Mouse (Mus musculus): ENCODE results near the gene Tns1. TPM values are rescaled to one million over a fixed set of nuclear protein-coding genes. Genes with fewer than 3 reads are reported as not detected.

Gene Tns1
- polyA plus RNA-seq, 1 experiment: 25.8 TPM

- no peak for DNase-seq (ENCODE audit: low read depth, low spot score)
- WGBS: 8% methylated on average over 33 of the region's 41 CpGs
These were observed 55.7 kb downstream of the Tns1 start for GRCm38 (mm10) chr1:74068366-74069084.

- no peak for DNase-seq (ENCODE audit: low read depth, low spot score)
- WGBS: 27% methylated on average over 14 of the region's 14 CpGs
These were observed 56.4 kb downstream of the Tns1 start for GRCm38 (mm10) chr1:74067866-74068265.

- DNase-seq (ENCODE audit: low read depth, low spot score): no peak
- WGBS: 69% methylated on average over 3 of the region's 3 CpGs
These were observed 57.7 kb downstream of the Tns1 start for GRCm38 (mm10) chr1:74066576-74066975.

- 52% methylated on average over 5 of the region's 5 CpGs for WGBS
- no peak for DNase-seq (ENCODE audit: low read depth, low spot score)
These were observed 58.2 kb downstream of the Tns1 start for GRCm38 (mm10) chr1:74066061-74066460.

GRCm38 (mm10) chr1:74060046-74060445 is 64.2 kb downstream of the Tns1 start:
- 57% methylated on average over 6 of the region's 6 CpGs for WGBS
- DNase-seq (ENCODE audit: low read depth, low spot score): no peak

- 79% methylated on average over 5 of the region's 5 CpGs for WGBS
- DNase-seq (ENCODE audit: low read depth, low spot score): no peak
These were observed 64.7 kb downstream of the Tns1 start for GRCm38 (mm10) chr1:74059552-74059951.

- 68% methylated on average over 4 of the region's 4 CpGs for WGBS
- DNase-seq (ENCODE audit: low read depth, low spot score): no peak
These were observed 65.5 kb downstream of the Tns1 start for GRCm38 (mm10) chr1:74058771-74059170.

- no peak for DNase-seq (ENCODE audit: low read depth, low spot score)
- WGBS: 74% methylated on average over 4 of the region's 4 CpGs
These were observed 65.9 kb downstream of the Tns1 start for GRCm38 (mm10) chr1:74058309-74058708.

GRCm38 (mm10) chr1:74057501-74057900 is 66.7 kb downstream of the Tns1 start:
- no peak for DNase-seq (ENCODE audit: low read depth, low spot score)
- 67% methylated on average over 5 of the region's 5 CpGs for WGBS

- WGBS: 70% methylated on average over 4 of the region's 4 CpGs
- DNase-seq (ENCODE audit: low read depth, low spot score): no peak
These were observed 68.7 kb downstream of the Tns1 start for GRCm38 (mm10) chr1:74055552-74055951.

GRCm38 (mm10) chr1:74054471-74054870 is 69.8 kb downstream of the Tns1 start:
- no peak for DNase-seq (ENCODE audit: low read depth, low spot score)
- WGBS: 63% methylated on average over 3 of the region's 3 CpGs

GRCm38 (mm10) chr1:74054007-74054406 is 70.2 kb downstream of the Tns1 start:
- WGBS: 31% methylated on average over 7 of the region's 7 CpGs
- DNase-seq (ENCODE audit: low read depth, low spot score): no peak

GRCm38 (mm10) chr1:74053068-74053467 is 71.2 kb downstream of the Tns1 start:
- WGBS: 69% methylated on average over 2 of the region's 2 CpGs
- DNase-seq (ENCODE audit: low read depth, low spot score): no peak

GRCm38 (mm10) chr1:74051349-74051748 is 72.9 kb downstream of the Tns1 start:
- DNase-seq (ENCODE audit: low read depth, low spot score): no peak

GRCm38 (mm10) chr1:74049430-74049829 is 74.8 kb downstream of the Tns1 start:
- no peak for DNase-seq (ENCODE audit: low read depth, low spot score)
- 72% methylated on average over 17 of the region's 17 CpGs for WGBS

More at GRCm38 (mm10) chr1:74051349-74051748, 72.9 kb downstream of the Tns1 start:
- 34% methylated on average over 2 of the region's 2 CpGs for WGBS

- no peak for DNase-seq (ENCODE audit: low read depth, low spot score)
- 57% methylated on average over 6 of the region's 6 CpGs for WGBS
These were observed 76.5 kb downstream of the Tns1 start for GRCm38 (mm10) chr1:74047722-74048121.

- no peak for DNase-seq (ENCODE audit: low read depth, low spot score)
These were observed 76.9 kb downstream of the Tns1 start for GRCm38 (mm10) chr1:74047311-74047710.

GRCm38 (mm10) chr1:74045034-74045433 is 79.2 kb downstream of the Tns1 start:
- DNase-seq (ENCODE audit: low read depth, low spot score): no peak
- WGBS: 81% methylated on average over 2 of the region's 2 CpGs

More at GRCm38 (mm10) chr1:74047311-74047710, 76.9 kb downstream of the Tns1 start:
- WGBS: 35% methylated on average over 2 of the region's 2 CpGs

GRCm38 (mm10) chr1:74044421-74044820 is 79.8 kb downstream of the Tns1 start:
- 72% methylated on average over 1 of the region's 1 CpGs for WGBS
- DNase-seq (ENCODE audit: low read depth, low spot score): no peak

- 47% methylated on average over 4 of the region's 4 CpGs for WGBS
- DNase-seq (ENCODE audit: low read depth, low spot score): no peak
These were observed 80.6 kb downstream of the Tns1 start for GRCm38 (mm10) chr1:74043584-74044105.

- 56% methylated on average over 3 of the region's 3 CpGs for WGBS
- no peak for DNase-seq (ENCODE audit: low read depth, low spot score)
These were observed 81.4 kb downstream of the Tns1 start for GRCm38 (mm10) chr1:74042711-74043467.

Measured in large intestine, adult 2 months (tissue).